ENCODE assay signal across 21 mouse cellular contexts in genomic region chr2:165540975-165541374, GRCm38 (mm10). TPM values are rescaled to one million over a fixed set of nuclear protein-coding genes. Genes with fewer than 3 reads are reported as not detected.
"Had no signal": no experiment of that assay in that cellular context is flagged by ENCODE, and none has a peak within 500 bp of the region (broad histone marks: within the 10 kb centered on the region; RNA-seq: fewer than 3 reads in every experiment).

No protein-coding gene starts in this region.

- H3K4me1 ChIP-seq: liver, embryonic 12.5 days; neural tube, embryonic 12.5 days; stomach, embryonic 15.5 days had no signal

- H3K27ac ChIP-seq: liver, embryonic 12.5 days; liver, embryonic 14.5 days; midbrain, embryonic 12.5 days; neural tube, embryonic 12.5 days; stomach, embryonic 15.5 days; stomach, postnatal 0 days had no signal

- H3K9ac ChIP-seq: liver, embryonic 12.5 days; liver, embryonic 14.5 days; lung, embryonic 14.5 days; midbrain, embryonic 12.5 days; neural tube, embryonic 12.5 days; stomach, embryonic 15.5 days had no signal

- H3K9me3 ChIP-seq: liver, embryonic 12.5 days; midbrain, embryonic 12.5 days; neural tube, embryonic 12.5 days; stomach, embryonic 15.5 days had no signal

- H3K4me2 ChIP-seq: liver, embryonic 12.5 days; lung, embryonic 14.5 days; midbrain, embryonic 12.5 days; neural tube, embryonic 12.5 days; stomach, embryonic 15.5 days had no signal

- ATAC-seq: liver, embryonic 12.5 days; midbrain, embryonic 16.5 days had no signal

- H3K27me3 ChIP-seq: midbrain, embryonic 12.5 days; neural tube, embryonic 12.5 days; stomach, embryonic 15.5 days had no signal

- H3K4me3 ChIP-seq: liver, embryonic 12.5 days; midbrain, embryonic 12.5 days; neural tube, embryonic 12.5 days; stomach, embryonic 15.5 days had no signal

- H3K36me3 ChIP-seq: liver, embryonic 12.5 days; midbrain, embryonic 12.5 days; neural tube, embryonic 12.5 days; stomach, embryonic 15.5 days had no signal

- DNase-seq: lung, adult 18-20 months; lung, embryonic 14.5 days; lung, postnatal 10 days; lung, postnatal 4 days; midbrain, embryonic 14.5 days; retina, postnatal 1 day; right cerebral cortex, adult 18-20 months; right cerebral cortex, postnatal 25 days; right cerebral cortex, postnatal 4 days; spleen, adult 18-20 months; thymus, postnatal 14 days; thymus, postnatal 36 days had no signal

RNA-seq across cellular contexts. Expression of gene Slc2a10, which starts 37.4 kb away (rescaled TPM):
- total RNA-seq: megakaryocyte, adult 5-6 weeks; megakaryocyte-erythroid progenitor cell, adult 5-6 weeks had no signal
